Mouse (Mus musculus) stomach, embryonic 15.5 days (tissue): ENCODE measurements around the gene Itga5. TPM values are rescaled to one million over a fixed set of nuclear protein-coding genes. Genes with fewer than 3 reads are reported as not detected.
A peak's percentile ranks its signal among the peaks of the same experiment; 100 is the strongest.

Source experiments
- ATAC-seq: fragments of 200-750 bp; cut with Nextera tagmentation; 2 replicates; pipeline ENCODE4 v1.8.0; 2017; ENCODE audit warnings: low read depth, moderate number of reproducible peaks, moderate TSS enrichment; ENCODE audit not compliant: insufficient read depth, low FRiP score
- H3K27ac ChIP-seq: fragments of 300-500 bp; sonication (generic); 2 replicates; pipeline ENCODE4 v1.5.1; 2015; ENCODE audit warnings: mild to moderate bottlenecking, inconsistent platforms
- H3K27me3 ChIP-seq: fragments of 300-500 bp; sonication (generic); replicated peaks from 2 replicates; pipeline ENCODE4 v1.6.1; 2015; ENCODE audit warnings: inconsistent platforms
- H3K36me3 ChIP-seq: fragments of 300-500 bp; sonication (generic); 2 replicates; pipeline ENCODE4 v1.6.1; 2015; ENCODE audit warnings: inconsistent platforms
- H3K4me1 ChIP-seq: fragments of 300-500 bp; sonication (generic); 2 replicates; pipeline ENCODE4 v1.6.1; 2015; ENCODE audit warnings: inconsistent platforms
- H3K4me2 ChIP-seq: fragments of 300-500 bp; sonication (generic); 2 replicates; pipeline ENCODE4 v1.6.1; 2015; ENCODE audit warnings: mild to moderate bottlenecking, inconsistent platforms
- H3K4me3 ChIP-seq: fragments of 300-500 bp; sonication (generic); replicated peaks from 2 replicates; pipeline ENCODE4 v1.5.1; 2015; ENCODE audit warnings: inconsistent platforms
- H3K9ac ChIP-seq: fragments of 300-500 bp; sonication (generic); 2 replicates; pipeline ENCODE4 v1.6.1; 2015; ENCODE audit warnings: inconsistent platforms
- H3K9me3 ChIP-seq: fragments of 300-500 bp; sonication (generic); 2 replicates; pipeline ENCODE4 v1.6.1; 2016; ENCODE audit warnings: inconsistent platforms
- WGBS: fragments of 180-500 bp; shearing (Covaris S2); methylation state at CpG from one replicate; pipeline ENCODE4 v1.1.7; 2015; 5-methylcytosine and 5-hydroxymethylcytosine counted together
- polyA plus RNA-seq: library from polyadenylated mRNA; unstranded; fragments of >200 nt; fragmentation: Nextera tagmentation; extraction: Ambion mirVana; gene quantifications from 2 replicates; pipeline ENCODE4 v1.2.1, GENCODE M21; 2015

Gene Itga5
- polyA plus RNA-seq, 1 experiment from 2014 or later = 48.3 TPM

DNA sequence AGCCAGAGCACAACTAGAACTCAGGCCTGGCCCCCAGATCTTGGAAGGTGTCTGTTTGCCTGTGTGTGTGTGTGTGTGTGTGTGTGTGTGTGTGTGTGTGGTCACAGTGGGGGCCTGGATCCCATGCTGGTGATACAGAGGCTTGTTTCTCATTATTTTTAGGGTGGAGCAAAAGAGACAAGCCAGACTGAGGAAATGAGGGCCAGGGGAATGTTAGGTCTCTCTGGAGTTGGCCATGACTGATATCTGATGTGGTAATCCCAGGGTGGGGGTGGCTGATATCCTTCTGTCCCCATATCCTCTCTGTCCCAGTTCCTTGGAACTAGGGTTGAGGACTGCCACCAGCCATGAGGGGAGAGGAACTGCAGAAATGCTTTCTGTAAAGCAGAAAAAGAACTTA, 49.4 kb downstream of the Itga5 start:
- Histone ChIP-seq H3K4me3 (no peak overlapping the region), H3K27ac (no peak overlapping the region), H3K27me3 (no peaks in the 10 kb centered on the region), H3K36me3 (peaks cover 12% of the 10 kb centered on the region; the same call in 1 of the 2 replicates), H3K9me3 (no peaks in the 10 kb centered on the region), H3K9ac (no peak overlapping the region), H3K4me2 (no peak overlapping the region), H3K4me1 (peaks cover 34% of the 10 kb centered on the region)
- ATAC-seq = no peak

DNA sequence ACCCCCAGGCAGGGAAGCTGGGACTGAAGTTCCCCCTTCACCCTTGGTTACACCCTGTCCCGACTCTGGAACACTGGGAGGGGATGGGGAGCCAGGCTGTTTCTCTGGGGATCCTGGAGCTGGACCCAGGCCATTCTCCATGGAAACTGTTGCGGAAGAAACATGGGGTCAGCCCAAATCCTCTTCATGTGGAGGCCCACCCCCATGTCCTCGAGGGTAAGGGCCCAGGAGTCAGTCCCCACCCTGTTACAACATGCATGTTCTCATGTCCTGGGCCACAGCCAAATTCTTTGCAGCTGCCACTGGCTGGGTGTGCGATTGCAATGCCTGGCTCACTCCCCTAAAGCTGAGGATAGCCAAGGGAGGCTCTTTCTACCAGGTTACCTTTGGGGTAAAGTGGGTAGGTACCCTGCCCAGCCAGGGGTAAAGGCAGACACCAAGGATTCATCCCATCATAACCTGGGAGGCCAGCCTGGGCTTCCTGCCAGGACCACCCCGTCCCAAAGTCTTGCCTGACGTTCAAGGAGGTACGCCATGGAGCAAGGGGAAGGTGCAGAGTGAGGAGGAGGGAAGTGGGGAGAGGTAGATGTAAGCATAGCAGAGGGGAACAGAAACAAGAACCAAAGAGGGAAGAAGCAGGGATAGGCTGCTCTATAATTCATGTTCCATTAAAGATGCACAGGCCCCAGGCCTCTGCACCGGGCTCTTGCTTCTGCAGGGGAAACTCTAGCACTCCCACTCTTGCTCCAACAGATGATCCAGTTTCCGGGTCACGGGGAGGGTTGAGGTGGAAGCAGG, 50.4 kb downstream of the Itga5 start:
- 62% methylated on average over 10 of the region's 10 CpGs for WGBS

DNA sequence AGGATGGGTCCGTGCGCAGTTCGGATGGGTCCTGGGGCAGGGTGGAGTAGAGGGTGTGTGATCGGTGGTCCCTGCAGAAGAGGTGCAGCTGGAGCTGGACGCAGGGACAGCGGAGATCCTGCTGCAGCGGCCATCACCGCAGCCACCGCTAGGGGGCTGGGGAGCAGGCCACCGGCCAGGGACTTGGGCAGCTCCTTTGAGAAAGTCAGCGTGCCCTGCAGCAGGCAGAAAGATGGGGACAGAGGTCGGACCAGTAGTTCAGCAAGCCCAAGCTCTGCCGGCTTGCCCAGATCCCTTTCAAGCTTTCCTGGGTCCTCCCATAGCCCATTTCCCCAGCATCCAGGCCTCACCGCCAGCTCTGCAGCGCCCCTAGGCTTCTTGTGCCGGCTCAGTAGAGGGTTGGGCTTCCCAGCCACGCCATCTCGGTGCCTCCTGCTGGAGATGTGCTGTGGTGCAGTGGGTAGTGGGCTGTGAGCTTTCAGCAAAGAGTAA, 51.5 kb downstream of the Itga5 start:
- Histone ChIP-seq H3K4me1 (peaks cover 26% of the 10 kb centered on the region), H3K4me2 (peak overlapping the region; percentile 55), H3K36me3 (peaks cover 12% of the 10 kb centered on the region; the same call in 1 of the 2 replicates), H3K27ac (no peak overlapping the region; the same call in 1 of the 2 replicates), H3K4me3 (peak overlapping the region; percentile 23), H3K9me3 (no peaks in the 10 kb centered on the region), H3K27me3 (no peaks in the 10 kb centered on the region), H3K9ac (no peak overlapping the region)
- peak; percentile 64 for ATAC-seq
- 11% methylated on average over 18 of the region's 18 CpGs for WGBS

More for the DNA sequence above, 50.4 kb downstream of the Itga5 start:
- no peak overlapping the region; the same call in 1 of the 2 replicates for H3K9ac ChIP-seq
- peaks cover 28% of the 10 kb centered on the region for H3K4me1 ChIP-seq
- no peak overlapping the region for H3K4me2 ChIP-seq
- H3K9me3 ChIP-seq = no peaks in the 10 kb centered on the region
- no peak overlapping the region for H3K27ac ChIP-seq
- ATAC-seq = no peak; the same call in 1 of the 2 replicates
- H3K4me3 ChIP-seq = no peak overlapping the region
- H3K36me3 ChIP-seq = peaks cover 12% of the 10 kb centered on the region; the same call in 1 of the 2 replicates
- H3K27me3 ChIP-seq = no peaks in the 10 kb centered on the region

DNA sequence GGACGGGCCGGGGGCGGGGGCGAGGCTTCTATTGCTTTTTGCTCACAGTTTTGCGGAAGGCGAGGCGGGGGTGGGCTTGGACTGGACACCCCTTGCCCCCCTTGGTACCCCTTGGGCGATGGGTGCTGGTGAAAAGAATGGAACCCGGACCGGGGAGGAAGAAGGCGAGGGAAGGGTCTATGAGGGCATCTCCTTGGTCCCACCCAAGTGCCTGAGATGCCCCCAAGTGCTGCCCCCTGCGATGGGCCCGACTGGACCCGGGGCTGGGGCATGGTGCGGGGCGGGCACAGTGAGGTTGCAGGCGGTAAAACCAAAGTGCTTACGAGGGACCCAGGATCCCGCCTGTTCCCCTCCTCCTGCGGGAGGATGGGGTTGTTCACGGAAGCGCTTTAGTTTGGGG, 52.4 kb downstream of the Itga5 start:
- H3K36me3 ChIP-seq = peaks cover 12% of the 10 kb centered on the region; the same call in 1 of the 2 replicates
- H3K4me2 ChIP-seq = peak overlapping the region; percentile 55
- ATAC-seq = no peak
- 47% methylated on average over 22 of the region's 22 CpGs for WGBS
- H3K9me3 ChIP-seq = no peaks in the 10 kb centered on the region
- H3K27me3 ChIP-seq = no peaks in the 10 kb centered on the region
- H3K4me1 ChIP-seq = peaks cover 27% of the 10 kb centered on the region
- H3K27ac ChIP-seq = no peak overlapping the region
- no peak overlapping the region for H3K9ac ChIP-seq
- H3K4me3 ChIP-seq = no peak overlapping the region

DNA sequence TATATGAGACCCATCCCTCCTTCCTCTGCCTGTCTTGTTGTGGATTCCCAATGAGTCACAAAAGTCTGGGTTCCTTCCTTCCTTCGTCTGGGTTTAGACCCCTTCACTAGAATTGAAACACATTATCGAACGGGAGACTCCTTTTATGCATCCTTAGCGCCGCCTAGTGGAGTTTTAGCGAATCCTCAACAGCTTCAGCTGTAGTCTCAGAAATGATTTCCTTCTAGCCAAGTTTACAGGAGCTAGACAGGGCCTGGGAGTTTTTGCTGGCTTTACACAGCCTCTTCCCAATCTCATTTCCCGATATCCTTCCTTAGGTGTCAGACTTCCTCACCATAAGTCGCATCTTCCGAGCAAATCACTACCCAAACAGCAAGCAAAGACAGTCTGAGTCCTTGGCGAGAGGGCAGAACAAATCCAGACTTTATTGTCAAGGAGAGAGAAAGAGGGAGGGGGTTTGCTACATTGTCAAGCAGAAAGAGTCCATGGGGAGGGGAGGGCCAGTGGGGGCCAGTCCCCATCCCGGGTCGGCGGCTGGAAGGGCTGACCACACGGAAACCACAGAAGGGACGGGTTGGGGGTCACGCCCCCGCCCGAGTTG, 53.0 kb downstream of the Itga5 start:
- WGBS = 20% methylated on average over 18 of the region's 18 CpGs
- H3K27me3 ChIP-seq = no peaks in the 10 kb centered on the region
- no peak for ATAC-seq
- no peak overlapping the region for H3K9ac ChIP-seq
- peaks cover 33% of the 10 kb centered on the region for H3K4me1 ChIP-seq
- H3K27ac ChIP-seq = no peak overlapping the region
- no peaks in the 10 kb centered on the region for H3K9me3 ChIP-seq
- peak overlapping the region; percentile 55 for H3K4me2 ChIP-seq
- peaks cover 12% of the 10 kb centered on the region; the same call in 1 of the 2 replicates for H3K36me3 ChIP-seq
- no peak overlapping the region for H3K4me3 ChIP-seq

DNA sequence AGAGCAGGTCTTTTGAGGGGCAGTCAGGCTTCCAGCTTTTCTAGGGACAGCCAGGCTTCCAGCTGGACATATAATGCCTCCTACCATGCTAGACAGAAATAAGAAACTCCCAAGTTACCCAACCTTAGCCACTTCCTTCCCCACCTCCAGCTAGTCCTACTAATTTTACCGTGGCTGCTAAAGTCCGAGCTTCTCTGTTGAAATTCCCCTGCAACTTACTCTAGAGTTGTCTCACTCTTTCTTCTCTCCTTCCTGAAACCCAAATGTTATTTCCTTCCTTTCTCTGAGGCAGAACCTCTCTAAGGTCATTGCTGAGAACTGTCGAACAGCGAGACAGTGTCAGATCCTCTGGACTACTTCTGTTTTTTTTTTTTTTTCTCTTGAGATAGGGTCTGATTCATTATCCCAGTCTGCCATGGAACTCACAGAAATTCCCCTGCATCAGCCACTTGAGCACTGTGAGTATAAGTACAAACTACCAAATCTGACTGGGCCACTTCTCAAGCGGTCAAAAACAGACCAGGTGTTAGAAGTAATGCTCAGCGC, 56.1 kb downstream of the Itga5 start, which contains the start of gene Gpr84:
Gene Gpr84 (minus strand): TSS at position 248 of the 546 bp plus-strand sequence.
- no peak within 1 kb of the TSS for H3K9ac ChIP-seq
- no peaks in the 10 kb centered on the region for H3K36me3 ChIP-seq
- peaks cover 45% of the 10 kb centered on the region for H3K4me1 ChIP-seq
- H3K27me3 ChIP-seq = no peaks in the 10 kb centered on the region
- no peak within 1 kb of the TSS for H3K27ac ChIP-seq
- no peaks in the 10 kb centered on the region for H3K9me3 ChIP-seq
- H3K4me3 ChIP-seq = no peak within 1 kb of the TSS
- 52% methylated on average over 6 of the region's 6 CpGs for WGBS
- H3K4me2 ChIP-seq = no peak within 1 kb of the TSS
- ATAC-seq = no peak

DNA sequence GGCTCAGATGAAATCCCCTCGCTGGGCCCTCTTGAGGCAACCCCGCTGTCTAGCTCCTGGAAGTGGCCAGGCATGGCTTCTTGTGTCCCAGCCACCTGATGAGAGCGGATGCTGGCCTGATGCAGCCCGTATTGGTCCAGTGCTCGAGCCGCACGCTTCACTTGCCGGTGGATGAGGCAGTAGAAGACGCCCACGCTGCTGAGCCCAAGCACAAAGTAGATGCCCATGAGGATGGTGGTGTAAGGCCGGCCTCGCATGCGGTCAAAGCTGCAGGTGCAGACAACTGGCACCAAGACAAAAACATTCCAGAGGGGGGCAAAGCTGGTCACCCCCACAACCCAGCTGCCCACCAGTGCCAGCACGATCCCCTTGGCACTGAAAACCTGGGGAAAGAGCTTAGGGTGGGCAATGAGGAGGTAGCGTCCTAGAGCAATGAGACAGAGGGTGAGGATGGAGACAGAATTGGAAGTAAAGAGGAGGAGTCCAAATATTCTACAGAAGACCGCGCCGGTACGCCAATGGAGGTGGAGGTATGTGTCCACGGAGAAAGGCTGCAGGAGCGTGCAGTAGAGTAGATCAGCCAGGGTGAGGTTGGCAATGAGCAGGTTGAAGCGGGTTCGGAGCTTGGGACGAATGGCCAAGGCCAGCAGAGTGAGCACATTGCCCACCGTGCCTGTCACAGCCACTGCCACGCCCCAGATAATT, 57.5 kb downstream of the Itga5 start:
- H3K9ac ChIP-seq = no peak overlapping the region
- 66% methylated on average over 26 of the region's 26 CpGs for WGBS
- H3K9me3 ChIP-seq = no peaks in the 10 kb centered on the region
- no peaks in the 10 kb centered on the region for H3K36me3 ChIP-seq
- no peak overlapping the region for H3K4me3 ChIP-seq
- H3K27ac ChIP-seq = no peak overlapping the region
- no peak for ATAC-seq
- peaks cover 39% of the 10 kb centered on the region for H3K4me1 ChIP-seq
- H3K4me2 ChIP-seq = peak overlapping the region; percentile 20
- no peaks in the 10 kb centered on the region for H3K27me3 ChIP-seq

DNA sequence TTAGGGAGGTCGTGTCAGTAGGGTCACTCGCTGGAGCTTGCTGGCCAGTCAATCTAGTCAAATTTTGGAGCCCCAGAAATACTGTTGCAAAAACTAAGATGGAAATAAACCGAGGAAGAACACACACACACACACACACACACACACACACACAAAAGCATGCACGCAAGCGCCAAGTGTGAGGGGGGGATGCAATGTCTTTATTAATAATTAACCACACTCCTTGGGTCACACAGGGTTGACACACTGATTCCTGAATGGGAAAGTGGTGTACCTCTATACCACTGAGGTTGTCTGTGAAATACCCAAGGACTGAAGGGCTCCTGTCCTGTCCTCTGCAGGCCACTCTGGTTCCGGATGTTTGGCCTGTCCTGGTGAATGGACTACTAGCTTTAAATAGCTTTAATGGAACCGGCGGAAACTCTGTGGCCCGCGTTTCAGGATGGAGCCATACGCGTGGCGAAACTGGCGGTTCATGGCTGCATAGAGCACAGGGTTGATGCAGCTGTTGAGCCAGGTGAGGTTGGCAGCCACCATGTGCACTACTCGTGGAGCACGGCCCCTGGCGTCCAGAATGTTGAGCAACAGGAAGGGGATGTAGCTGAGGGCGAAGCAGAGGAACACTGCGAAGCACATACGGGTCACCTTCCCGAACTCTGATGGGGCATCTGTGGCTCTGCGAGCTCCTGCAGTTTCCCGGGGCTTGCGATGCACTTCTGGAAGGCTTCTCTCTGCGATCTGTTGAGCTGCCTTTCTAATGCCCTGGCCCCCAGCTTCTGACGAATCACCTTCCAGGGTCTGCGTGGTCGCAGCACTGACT, 58.3 kb downstream of the Itga5 start:
- no peaks in the 10 kb centered on the region for H3K27me3 ChIP-seq
- H3K36me3 ChIP-seq = no peaks in the 10 kb centered on the region
- H3K9ac ChIP-seq = no peak overlapping the region
- H3K4me3 ChIP-seq = no peak overlapping the region
- H3K4me1 ChIP-seq = peaks cover 41% of the 10 kb centered on the region
- no peak overlapping the region for H3K27ac ChIP-seq
- peak overlapping the region; percentile 20 for H3K4me2 ChIP-seq
- no peak for ATAC-seq
- no peaks in the 10 kb centered on the region for H3K9me3 ChIP-seq
- 31% methylated on average over 28 of the region's 28 CpGs for WGBS

DNA sequence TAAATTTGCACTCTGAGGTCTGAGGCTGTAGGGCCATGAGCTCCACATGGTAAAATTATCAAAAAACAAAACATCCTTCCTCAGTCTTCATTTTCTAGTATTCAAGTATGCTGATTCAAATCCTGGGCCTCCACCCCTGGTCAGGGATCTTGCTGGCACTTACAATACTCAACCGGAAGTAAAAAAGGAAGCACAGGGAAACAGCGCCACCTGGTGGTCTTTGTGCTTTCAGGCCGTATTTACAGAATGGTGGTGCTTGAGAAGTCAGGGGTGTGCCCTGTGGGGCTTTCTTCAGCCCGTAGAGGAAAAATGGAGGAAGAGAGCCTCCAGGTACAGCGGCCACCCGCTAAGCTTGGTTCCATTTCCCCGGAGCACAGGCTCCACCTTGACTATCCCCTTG, 59.4 kb downstream of the Itga5 start:
- no peaks in the 10 kb centered on the region for H3K27me3 ChIP-seq
- H3K9me3 ChIP-seq = no peaks in the 10 kb centered on the region
- no peak for ATAC-seq
- WGBS = 4% methylated on average over 7 of the region's 7 CpGs
- H3K9ac ChIP-seq = no peak overlapping the region
- peak overlapping the region; percentile 37 for H3K4me2 ChIP-seq
- H3K36me3 ChIP-seq = no peaks in the 10 kb centered on the region
- H3K27ac ChIP-seq = 0 out of 2 replicates have a peak overlapping the region, but pooled peaks have one; percentile 97
- no peak overlapping the region for H3K4me3 ChIP-seq
- peaks cover 53% of the 10 kb centered on the region for H3K4me1 ChIP-seq

DNA sequence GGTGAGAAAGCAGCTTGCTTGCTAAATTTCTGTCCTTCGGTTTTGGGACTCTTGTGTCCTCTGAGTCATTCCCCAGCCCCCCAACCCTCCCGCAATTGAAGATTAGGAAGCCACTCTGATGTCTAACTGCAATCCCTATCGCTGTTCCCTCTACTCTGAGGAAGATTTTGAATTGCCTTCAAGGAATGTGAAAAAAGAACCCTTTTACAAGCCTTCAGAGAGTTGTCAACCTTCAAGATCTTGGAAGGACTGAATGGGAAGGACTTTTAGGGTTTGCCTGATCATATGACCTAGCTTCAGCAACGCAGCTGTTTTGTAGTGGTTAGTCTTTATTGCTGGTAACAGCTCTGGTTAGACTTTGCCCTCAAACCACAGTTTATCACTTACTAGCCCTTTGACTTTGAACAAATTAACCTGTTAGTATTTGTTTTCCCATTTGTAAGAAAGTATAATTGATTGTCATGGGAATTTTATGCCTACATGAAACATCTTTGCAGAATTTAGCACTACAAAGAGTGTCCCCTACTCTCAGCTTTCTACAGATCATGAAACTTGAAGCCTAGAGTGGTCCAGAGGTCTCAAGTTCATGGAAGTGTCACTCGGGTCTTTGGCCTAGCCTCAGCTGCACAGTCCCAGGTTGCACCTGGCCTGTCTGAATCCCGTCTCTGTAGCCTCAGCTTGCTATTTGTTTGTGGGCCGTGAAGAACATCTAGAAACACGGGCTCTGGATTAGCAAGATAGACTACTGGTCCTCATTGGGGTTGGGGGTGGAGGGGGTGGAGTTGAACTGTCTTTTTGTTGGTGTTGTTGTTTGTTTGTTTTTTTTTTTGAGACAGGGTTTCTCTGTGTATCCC, 60.5 kb downstream of the Itga5 start:
- Histone ChIP-seq H3K9ac (peak overlapping the region; percentile 37; the same call in 1 of the 2 replicates), H3K27me3 (no peaks in the 10 kb centered on the region), H3K36me3 (no peaks in the 10 kb centered on the region), H3K27ac (peak overlapping the region; percentile 97), H3K9me3 (no peaks in the 10 kb centered on the region), H3K4me1 (peaks cover 62% of the 10 kb centered on the region), H3K4me3 (peak overlapping the region; percentile 42), H3K4me2 (peak overlapping the region; percentile 80)
- ATAC-seq = no peak
- 31% methylated on average over 8 of the region's 8 CpGs for WGBS
